Mouse (Mus musculus) lung, postnatal 0 days (tissue): Measurements from ENCODE around the gene Bcl2l2. TPM values are rescaled to one million over a fixed set of nuclear protein-coding genes. Genes with fewer than 3 reads are reported as not detected.

Source experiments
- ATAC-seq: fragments of 200-750 bp; cut with Nextera tagmentation; 2 replicates; pipeline ENCODE4 v1.8.0; 2017; ENCODE audit warnings: moderate library complexity
- DNase-seq: peaks from one replicate; pipeline ENCODE4 v3.0.0-alpha.2; 2016; ENCODE audit warnings: low spot score
- H3K27ac ChIP-seq: fragments of 300-500 bp; sonication (generic); 2 replicates; pipeline ENCODE4 v1.5.1; 2014; ENCODE audit warnings: antibody characterized with exemption, mild to moderate bottlenecking, low read length, mixed read lengths
- H3K27me3 ChIP-seq: fragments of 300-500 bp; sonication (generic); replicated peaks from 2 replicates; pipeline ENCODE4 v1.6.1; 2014; ENCODE audit warnings: low read length, mixed read lengths; ENCODE audit not compliant: insufficient read depth
- H3K36me3 ChIP-seq: fragments of 300-500 bp; sonication (generic); 2 replicates; pipeline ENCODE4 v1.6.1; 2014; ENCODE audit warnings: low read length, mixed read lengths; ENCODE audit not compliant: insufficient read depth
- H3K4me1 ChIP-seq: fragments of 300-500 bp; sonication (generic); 2 replicates; pipeline ENCODE4 v1.6.1; 2014; ENCODE audit warnings: antibody characterized with exemption, low read depth, low read length, mixed read lengths; ENCODE audit not compliant: insufficient read depth
- H3K4me2 ChIP-seq: fragments of 300-500 bp; sonication (generic); replicated peaks from 2 replicates; pipeline ENCODE4 v1.6.1; 2014; ENCODE audit warnings: low read depth, mild to moderate bottlenecking, low read length, moderate library complexity, mixed read lengths
- H3K4me3 ChIP-seq: fragments of 300-500 bp; sonication (generic); 2 replicates; pipeline ENCODE4 v1.5.1; 2014; ENCODE audit warnings: low read depth, low read length
- H3K9ac ChIP-seq: fragments of 300-500 bp; sonication (generic); replicated peaks from 2 replicates; pipeline ENCODE4 v1.6.1; 2014; ENCODE audit warnings: low read depth, mild to moderate bottlenecking
- H3K9me3 ChIP-seq: fragments of 300-500 bp; sonication (generic); 2 replicates; pipeline ENCODE4 v1.6.1; 2016; ENCODE audit warnings: low read length, mixed read lengths
- CTCF ChIP-seq: IDR thresholded peaks from 2 replicates; pipeline ENCODE4 v1.5.1; 2016; ENCODE audit warnings: antibody characterized with exemption, mild to moderate bottlenecking
- EP300 ChIP-seq: IDR thresholded peaks from 2 replicates; pipeline ENCODE4 v1.6.1; 2016; ENCODE audit warnings: antibody characterized with exemption, mild to moderate bottlenecking, control low read depth
- WGBS: fragments of 180-500 bp; shearing (Covaris S2); extraction: QIAGEN DNeasy Blood & Tissue Kit; methylation state at CpG from one replicate; pipeline ENCODE4 v1.1.7; 2014; 5-methylcytosine and 5-hydroxymethylcytosine counted together
- polyA plus RNA-seq: library from polyadenylated mRNA; unstranded; fragments of >200 nt; fragmentation: Nextera tagmentation; extraction: Ambion mirVana; gene quantifications from 2 replicates; pipeline ENCODE4 v1.2.1, GENCODE M21; 2015

Gene Bcl2l2
- polyA plus RNA-seq, 1 experiment from 2014 or later = 6.1 TPM

- Histone ChIP-seq H3K27ac (no peak within 1 kb of the TSS), H3K9me3 (no peaks in the 10 kb centered on the region), H3K4me3 (no peak within 1 kb of the TSS), H3K9ac (no peak within 1 kb of the TSS), H3K36me3 (no peaks in the 10 kb centered on the region), H3K4me2 (no peak within 1 kb of the TSS), H3K27me3 (no peaks in the 10 kb centered on the region), H3K4me1 (peaks cover 3% of the 10 kb centered on the region; the same call in 1 of the 2 replicates)
- TF ChIP-seq CTCF = no peak
- no peak for TF ChIP-seq EP300
- ATAC-seq (no peak), DNase-seq (no peak)
- WGBS = 85% methylated on average over 5 of the region's 5 CpGs
Observed at GRCm38 (mm10) chr14:54870861-54871260, 12.3 kb upstream of the Bcl2l2 start, which contains the start of gene Homez. TSS of gene Homez (minus strand) at chr14:54870961.

GRCm38 (mm10) chr14:54874165-54874564 is 9.0 kb upstream of the Bcl2l2 start:
- WGBS = 87% methylated on average over 3 of the region's 3 CpGs
- no peak for TF ChIP-seq EP300
- no peaks in the 10 kb centered on the region for H3K27me3 ChIP-seq
- no peaks in the 10 kb centered on the region for H3K9me3 ChIP-seq
- no peak for ATAC-seq
- no peaks in the 10 kb centered on the region for H3K36me3 ChIP-seq
- no peak overlapping the region for H3K4me3 ChIP-seq
- no peak overlapping the region for H3K4me2 ChIP-seq
- H3K27ac ChIP-seq = no peak overlapping the region
- peaks cover 10% of the 10 kb centered on the region; the same call in 1 of the 2 replicates for H3K4me1 ChIP-seq
- no peak overlapping the region for H3K9ac ChIP-seq
- no peak for DNase-seq

- Histone ChIP-seq H3K27me3 (no peaks in the 10 kb centered on the region), H3K4me1 (peaks cover 10% of the 10 kb centered on the region; the same call in 1 of the 2 replicates), H3K27ac (peak overlapping the region; percentile 83), H3K9me3 (no peaks in the 10 kb centered on the region), H3K4me2 (peak overlapping the region; percentile 98), H3K9ac (peak overlapping the region; percentile 54), H3K36me3 (no peaks in the 10 kb centered on the region), H3K4me3 (peak overlapping the region; percentile 70)
- WGBS = 3% methylated on average over 36 of the region's 36 CpGs
- DNase-seq = peak; percentile 49
- TF ChIP-seq EP300 = no peak
- TF ChIP-seq CTCF = no peak
- peak; percentile 39 for ATAC-seq
Observed at GRCm38 (mm10) chr14:54875844-54876538, 7.2 kb upstream of the Bcl2l2 start.

- no peak for TF ChIP-seq EP300
- TF ChIP-seq CTCF = no peak
- Histone ChIP-seq H3K4me2 (peak overlapping the region; percentile 98), H3K9ac (peak overlapping the region; percentile 54), H3K27me3 (no peaks in the 10 kb centered on the region), H3K4me3 (peak overlapping the region; percentile 70), H3K9me3 (no peaks in the 10 kb centered on the region), H3K4me1 (peaks cover 10% of the 10 kb centered on the region; the same call in 1 of the 2 replicates), H3K27ac (peak overlapping the region; percentile 83), H3K36me3 (no peaks in the 10 kb centered on the region)
- WGBS = under 1% methylated on average over 53 of the region's 72 CpGs
- peak; percentile 93 for ATAC-seq
- peak; percentile 93 for DNase-seq
Observed at GRCm38 (mm10) chr14:54876539-54877047, 6.6 kb upstream of the Bcl2l2 start.

GRCm38 (mm10) chr14:54877048-54877715 is 6.0 kb upstream of the Bcl2l2 start, which contains the start of gene Ppp1r3e:
TSS of gene Ppp1r3e (minus strand) at chr14:54877550.
- peak; percentile 69 for DNase-seq
- H3K4me1 ChIP-seq = peaks cover 10% of the 10 kb centered on the region; the same call in 1 of the 2 replicates
- no peaks in the 10 kb centered on the region for H3K9me3 ChIP-seq
- H3K9ac ChIP-seq = peak within 1 kb of the TSS; percentile 54
- 2% methylated on average over 44 of the region's 61 CpGs for WGBS
- H3K27ac ChIP-seq = peak within 1 kb of the TSS; percentile 83
- peak; percentile 78 for ATAC-seq
- peak within 1 kb of the TSS; percentile 98 for H3K4me2 ChIP-seq
- no peaks in the 10 kb centered on the region for H3K36me3 ChIP-seq
- peak within 1 kb of the TSS; percentile 70 for H3K4me3 ChIP-seq
- no peaks in the 10 kb centered on the region for H3K27me3 ChIP-seq
- TF ChIP-seq EP300 = no peak
- no peak for TF ChIP-seq CTCF
